Mouse (Mus musculus) layer of hippocampus, adult 11-12 months (tissue): ENCODE measurements around the gene Clk3.
"Not testable (repeated sequence)": the region's sequence is repeated elsewhere in the genome, so short reads cannot be mapped to it uniquely, and the experiment has no call there.

Source experiments
- DNase-seq: peaks from one replicate; pipeline ENCODE4 v3.0.0; 2022; ENCODE audit warnings: low spot score

The Clk3 gene

GRCm38 (mm10) chr9:57723796-57724195 lies 41.9 kb downstream of the Clk3 start:
- DNase-seq = no peak

DNA sequence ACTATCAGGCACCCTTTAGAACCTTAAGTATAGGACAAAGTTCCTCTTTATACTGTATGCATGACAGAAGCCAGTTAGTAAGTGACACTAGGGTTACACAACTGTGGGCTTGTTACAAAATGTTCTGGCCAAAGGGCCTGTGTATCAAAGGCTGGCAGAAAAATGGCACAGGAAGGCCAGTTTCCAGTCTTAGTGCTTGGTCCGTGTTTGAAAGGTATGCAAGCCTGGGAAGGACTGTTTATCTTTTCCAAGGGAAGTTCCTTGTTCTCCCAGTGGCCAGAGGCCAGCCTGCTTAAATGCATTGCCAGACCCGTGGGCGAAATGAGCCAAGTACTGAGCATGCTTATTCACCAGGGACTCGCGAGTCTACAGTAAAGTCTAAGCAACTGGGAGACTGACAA lies 42.3 kb downstream of the Clk3 start:
- DNase-seq = peak; percentile 56

- DNase-seq = no peak
These were observed 43.3 kb downstream of the Clk3 start for GRCm38 (mm10) chr9:57722371-57722770.

- no peak for DNase-seq
These were observed 44.9 kb downstream of the Clk3 start for GRCm38 (mm10) chr9:57720736-57721135.

GRCm38 (mm10) chr9:57718408-57718807 lies 47.3 kb downstream of the Clk3 start:
- DNase-seq = no peak

DNA sequence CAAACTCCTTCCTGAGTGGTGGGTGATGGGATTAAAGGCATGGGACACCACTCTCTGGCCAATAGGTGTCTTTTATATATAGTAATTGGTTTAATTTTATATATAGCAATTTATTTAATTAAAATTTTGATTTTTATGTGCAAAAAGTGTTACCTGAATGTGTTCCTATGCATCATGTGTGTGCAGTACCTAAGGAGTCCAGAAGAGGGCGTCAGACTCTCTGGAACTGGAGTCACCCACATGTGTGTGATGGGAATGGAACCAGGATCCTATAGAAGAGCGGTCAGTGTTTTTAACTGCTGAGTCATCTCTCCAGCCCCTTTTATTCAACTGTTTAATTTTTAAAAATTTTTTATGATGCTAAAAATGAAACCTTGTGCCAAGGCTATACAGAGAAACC lies 53.5 kb downstream of the Clk3 start:
- DNase-seq = no peak

DNA sequence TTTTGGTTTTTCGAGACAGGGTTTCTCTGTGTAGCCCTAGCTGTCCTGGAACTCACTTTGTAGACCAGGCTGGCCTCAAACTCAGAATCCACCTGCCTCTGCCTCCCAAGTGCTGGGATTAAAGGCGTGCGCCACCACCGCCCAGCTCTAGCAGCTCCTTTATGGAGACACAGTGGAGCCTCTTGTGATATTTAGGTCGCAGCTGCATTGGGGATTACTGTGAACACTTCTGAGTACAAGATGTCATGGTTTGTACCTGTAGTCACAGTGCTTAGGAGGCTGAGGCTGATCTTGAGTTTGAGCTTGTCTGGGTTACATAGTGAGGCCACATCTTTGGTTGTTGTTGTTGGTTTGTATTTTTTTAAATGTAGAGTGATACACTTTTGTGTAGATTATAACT lies 55.4 kb downstream of the Clk3 start:
- DNase-seq = not testable (repeated sequence)

- peak; percentile 68 for DNase-seq
These were observed 56.9 kb downstream of the Clk3 start for GRCm38 (mm10) chr9:57708720-57709274.

- peak; percentile 86 for DNase-seq
These were observed 57.5 kb downstream of the Clk3 start, which contains the start of gene Edc3 for GRCm38 (mm10) chr9:57708068-57708719. Edc3 (plus strand) TSS chr9:57708540.

- no peak for DNase-seq
These were observed 59.2 kb downstream of the Clk3 start for GRCm38 (mm10) chr9:57706496-57706895.
